Mouse (Mus musculus) heart, adult 18-20 months (tissue): ENCODE data around the gene Copz1. TPM values are rescaled to one million over a fixed set of nuclear protein-coding genes. Genes with fewer than 3 reads are reported as not detected.

Experiments
- DNase-seq, 2 experiments: peaks; one replicate each; pipeline ENCODE4 v3.0.0; 2021 to 2022; ENCODE audit warnings: mixed read lengths in 1 of 2
- total RNA-seq, 2 experiments: library from RNA; stranded (reverse); gene quantifications; 2 replicates each; pipeline ENCODE4 v1.2.3; 2021

Gene Copz1
- total RNA-seq, 2 experiments from 2014 or later: 52.3 to 52.9 TPM

GRCm38 (mm10) chr15:103292673-103293345 is 20.3 kb downstream of the Copz1 start:
- no peak for DNase-seq

- no peak for DNase-seq
Observed at GRCm38 (mm10) chr15:103293375-103293774, 20.9 kb downstream of the Copz1 start.

- DNase-seq: no peak
Observed at GRCm38 (mm10) chr15:103294649-103295048, 22.1 kb downstream of the Copz1 start.

GRCm38 (mm10) chr15:103295851-103296250 is 23.3 kb downstream of the Copz1 start:
- DNase-seq: no peak

- no peak for DNase-seq
Observed at GRCm38 (mm10) chr15:103297313-103297712, 24.8 kb downstream of the Copz1 start.

- DNase-seq: no peak
Observed at GRCm38 (mm10) chr15:103298026-103298425, 25.5 kb downstream of the Copz1 start.

GRCm38 (mm10) chr15:103298861-103299616 is 26.5 kb downstream of the Copz1 start:
- DNase-seq: no peak

- DNase-seq: no peak
Observed at GRCm38 (mm10) chr15:103299644-103300043, 27.1 kb downstream of the Copz1 start.

GRCm38 (mm10) chr15:103300067-103300471 is 27.6 kb downstream of the Copz1 start:
- peak in 1 of 2 experiments; percentile 4 for DNase-seq

GRCm38 (mm10) chr15:103300560-103300959 is 28.0 kb downstream of the Copz1 start:
- no peak for DNase-seq

- DNase-seq: peak; percentile 16 to 31
Observed at GRCm38 (mm10) chr15:103301046-103301445, 28.5 kb downstream of the Copz1 start.

- DNase-seq: peak in 1 of 2 experiments; percentile 4
Observed at GRCm38 (mm10) chr15:103301547-103302340, 29.2 kb downstream of the Copz1 start.

- no peak for DNase-seq
Observed at GRCm38 (mm10) chr15:103302341-103303021, 30.0 kb downstream of the Copz1 start.

GRCm38 (mm10) chr15:103303916-103304615 is 31.6 kb downstream of the Copz1 start:
- DNase-seq: peak in 1 of 2 experiments; percentile 45

- no peak for DNase-seq
Observed at GRCm38 (mm10) chr15:103304616-103304969, 32.1 kb downstream of the Copz1 start.

- DNase-seq: peak; percentile 96 to 98
Observed at GRCm38 (mm10) chr15:103305070-103305678, 32.7 kb downstream of the Copz1 start.

- peak in 1 of 2 experiments; percentile 17 for DNase-seq
Observed at GRCm38 (mm10) chr15:103305792-103306645, 33.5 kb downstream of the Copz1 start.

- peak; percentile 92 to 98 for DNase-seq
Observed at GRCm38 (mm10) chr15:103307125-103307524, 34.6 kb downstream of the Copz1 start.

GRCm38 (mm10) chr15:103308056-103308875 is 35.8 kb downstream of the Copz1 start:
- no peak for DNase-seq
